Mouse (Mus musculus) limb, embryonic 10.5 days (tissue): ENCODE results near the gene Fbxw9. TPM values are rescaled to one million over a fixed set of nuclear protein-coding genes. Genes with fewer than 3 reads are reported as not detected.
A peak's percentile ranks its signal among the peaks of the same experiment; 100 is the strongest.
"Not testable (repeated sequence)": the region's sequence is repeated elsewhere in the genome, so short reads cannot be mapped to it uniquely, and the experiment has no call there.

Source experiments
- DNase-seq: peaks from one replicate; pipeline ENCODE4 v3.0.0-alpha.2; 2017; ENCODE audit warnings: low spot score
- H3K27ac ChIP-seq: fragments of 300-500 bp; sonication (generic); 2 replicates; pipeline ENCODE4 v1.5.1; 2016; ENCODE audit warnings: mild to moderate bottlenecking
- H3K27me3 ChIP-seq: fragments of 300-500 bp; sonication (generic); 2 replicates; pipeline ENCODE4 v1.6.1; 2016; ENCODE audit warnings: low read depth, mild to moderate bottlenecking; ENCODE audit not compliant: poor library complexity, severe bottlenecking
- H3K36me3 ChIP-seq: fragments of 300-500 bp; sonication (generic); 2 replicates; pipeline ENCODE4 v1.6.1; 2016; ENCODE audit warnings: mild to moderate bottlenecking, moderate library complexity
- H3K4me1 ChIP-seq: fragments of 300-500 bp; sonication (generic); 2 replicates; pipeline ENCODE4 v1.6.1; 2016
- H3K4me3 ChIP-seq: fragments of 300-500 bp; sonication (generic); 2 replicates; pipeline ENCODE4 v1.5.1; 2016; ENCODE audit warnings: mild to moderate bottlenecking, moderate library complexity
- H3K9me3 ChIP-seq: fragments of 300-500 bp; sonication (generic); replicated peaks from 2 replicates; pipeline ENCODE4 v1.6.1; 2016; ENCODE audit warnings: mild to moderate bottlenecking
- WGBS: fragments of 180-500 bp; shearing (Covaris S2); methylation state at CpG from one replicate; pipeline ENCODE4 v1.1.7; 2016; 5-methylcytosine and 5-hydroxymethylcytosine counted together
- polyA plus RNA-seq: library from polyadenylated mRNA; unstranded; fragments of >200 nt; fragmentation: Nextera tagmentation; extraction: Ambion mirVana; gene quantifications from 2 replicates; pipeline ENCODE4 v1.2.1, GENCODE M21; 2016

Gene Fbxw9
- polyA plus RNA-seq, 1 experiment from 2014 or later, result 23.1 TPM

GRCm38 (mm10) chr8:85080214-85080531, 20.3 kb downstream of the Fbxw9 start:
- no peaks in the 10 kb centered on the region for H3K9me3 ChIP-seq
- peaks cover 42% of the 10 kb centered on the region for H3K4me1 ChIP-seq
- peak overlapping the region; percentile 96 for H3K4me3 ChIP-seq
- 2% methylated on average over 25 of the region's 25 CpGs for WGBS
- peaks cover 47% of the 10 kb centered on the region for H3K36me3 ChIP-seq
- DNase-seq, result no peak
- H3K27ac ChIP-seq, result peak overlapping the region; percentile 87
- H3K27me3 ChIP-seq, result no peaks in the 10 kb centered on the region

- Histone ChIP-seq H3K36me3 (peaks cover 47% of the 10 kb centered on the region), H3K4me3 (peak within 1 kb of the TSS; percentile 96), H3K9me3 (no peaks in the 10 kb centered on the region), H3K27ac (peak within 1 kb of the TSS; percentile 87), H3K4me1 (peaks cover 42% of the 10 kb centered on the region), H3K27me3 (no peaks in the 10 kb centered on the region)
- WGBS, result under 1% methylated on average over 30 of the region's 30 CpGs
- DNase-seq, result peak; percentile 76
Measured at GRCm38 (mm10) chr8:85080532-85081215, 20.8 kb downstream of the Fbxw9 start, which contains the start of gene Wdr83os. Gene Wdr83os (plus strand): TSS chr8:85080740.

- H3K4me3 ChIP-seq, result peak within 1 kb of the TSS; percentile 96
- H3K36me3 ChIP-seq, result peaks cover 46% of the 10 kb centered on the region
- 2% methylated on average over 9 of the region's 9 CpGs for WGBS
- H3K9me3 ChIP-seq, result no peaks in the 10 kb centered on the region
- H3K27me3 ChIP-seq, result no peaks in the 10 kb centered on the region
- DNase-seq, result peak; percentile 62
- H3K27ac ChIP-seq, result peak within 1 kb of the TSS; percentile 87
- peaks cover 42% of the 10 kb centered on the region for H3K4me1 ChIP-seq
Measured at GRCm38 (mm10) chr8:85081216-85081555, 21.3 kb downstream of the Fbxw9 start, which contains the start of gene Wdr83. Gene Wdr83 (minus strand): TSS chr8:85081306.

- not testable (repeated sequence) for H3K4me3 ChIP-seq, H3K27ac ChIP-seq, H3K27me3 ChIP-seq, H3K9me3 ChIP-seq, DNase-seq
- 94% methylated on average over 4 of the region's 4 CpGs for WGBS
- peaks cover 42% of the 10 kb centered on the region for H3K4me1 ChIP-seq
- H3K36me3 ChIP-seq, result peaks cover 44% of the 10 kb centered on the region
Measured at GRCm38 (mm10) chr8:85082169-85082568, 22.3 kb downstream of the Fbxw9 start.

- peak within 1 kb of the TSS; percentile 83 for H3K27ac ChIP-seq
- 3% methylated on average over 30 of the region's 30 CpGs for WGBS
- DNase-seq, result peak; percentile 80
- H3K9me3 ChIP-seq, result no peaks in the 10 kb centered on the region
- peaks cover 42% of the 10 kb centered on the region for H3K4me1 ChIP-seq
- peak within 1 kb of the TSS; percentile 73 for H3K4me3 ChIP-seq
- H3K27me3 ChIP-seq, result no peaks in the 10 kb centered on the region
- peaks cover 46% of the 10 kb centered on the region for H3K36me3 ChIP-seq
Measured at GRCm38 (mm10) chr8:85083108-85083813, 23.4 kb downstream of the Fbxw9 start, which contains the start of gene Man2b1. Gene Man2b1 (plus strand): TSS chr8:85083270.

- no peak for DNase-seq
- Histone ChIP-seq H3K27ac (no peak overlapping the region), H3K4me1 (peaks cover 38% of the 10 kb centered on the region), H3K9me3 (no peaks in the 10 kb centered on the region), H3K4me3 (no peak overlapping the region), H3K36me3 (peaks cover 47% of the 10 kb centered on the region), H3K27me3 (no peaks in the 10 kb centered on the region)
- WGBS, result 88% methylated on average over 8 of the region's 8 CpGs
Measured at GRCm38 (mm10) chr8:85084633-85085032, 24.8 kb downstream of the Fbxw9 start.

- H3K27me3 ChIP-seq, result no peaks in the 10 kb centered on the region
- no peaks in the 10 kb centered on the region for H3K9me3 ChIP-seq
- H3K36me3 ChIP-seq, result peaks cover 53% of the 10 kb centered on the region
- WGBS, result 84% methylated on average over 3 of the region's 3 CpGs
- no peak overlapping the region for H3K27ac ChIP-seq
- no peak overlapping the region for H3K4me3 ChIP-seq
- no peak for DNase-seq
- H3K4me1 ChIP-seq, result peaks cover 28% of the 10 kb centered on the region
Measured at GRCm38 (mm10) chr8:85086238-85086637, 26.4 kb downstream of the Fbxw9 start.

GRCm38 (mm10) chr8:85088771-85089170, 28.9 kb downstream of the Fbxw9 start:
- no peak overlapping the region for H3K27ac ChIP-seq
- H3K9me3 ChIP-seq, result no peaks in the 10 kb centered on the region
- H3K27me3 ChIP-seq, result no peaks in the 10 kb centered on the region
- no peak overlapping the region for H3K4me3 ChIP-seq
- 87% methylated on average over 2 of the region's 2 CpGs for WGBS
- H3K4me1 ChIP-seq, result peaks cover 9% of the 10 kb centered on the region
- no peak for DNase-seq
- H3K36me3 ChIP-seq, result peaks cover 68% of the 10 kb centered on the region

- Histone ChIP-seq H3K27ac (no peak overlapping the region), H3K9me3 (no peaks in the 10 kb centered on the region), H3K4me3 (no peak overlapping the region), H3K27me3 (no peaks in the 10 kb centered on the region), H3K4me1 (peaks cover 3% of the 10 kb centered on the region; the same call in 1 of the 2 replicates), H3K36me3 (peaks cover 77% of the 10 kb centered on the region)
- DNase-seq, result no peak
- WGBS, result 90% methylated on average over 11 of the region's 11 CpGs
Measured at GRCm38 (mm10) chr8:85090856-85091255, 31.0 kb downstream of the Fbxw9 start.

GRCm38 (mm10) chr8:85091526-85092090, 31.8 kb downstream of the Fbxw9 start:
- H3K27me3 ChIP-seq, result no peaks in the 10 kb centered on the region
- H3K4me1 ChIP-seq, result peaks cover 3% of the 10 kb centered on the region; the same call in 1 of the 2 replicates
- H3K27ac ChIP-seq, result no peak overlapping the region
- no peaks in the 10 kb centered on the region for H3K9me3 ChIP-seq
- DNase-seq, result no peak
- 22% methylated on average over 21 of the region's 21 CpGs for whole genome bisulfite sequencing
- peaks cover 80% of the 10 kb centered on the region for H3K36me3 ChIP-seq
- H3K4me3 ChIP-seq, result no peak overlapping the region

- no peaks in the 10 kb centered on the region for H3K9me3 ChIP-seq
- H3K4me3 ChIP-seq, result no peak overlapping the region
- peaks cover 3% of the 10 kb centered on the region; the same call in 1 of the 2 replicates for H3K4me1 ChIP-seq
- no peak overlapping the region for H3K27ac ChIP-seq
- WGBS, result 93% methylated on average over 13 of the region's 13 CpGs
- peaks cover 72% of the 10 kb centered on the region for H3K36me3 ChIP-seq
- DNase-seq, result no peak
- H3K27me3 ChIP-seq, result no peaks in the 10 kb centered on the region
Measured at GRCm38 (mm10) chr8:85095051-85095450, 35.2 kb downstream of the Fbxw9 start.

GRCm38 (mm10) chr8:85095566-85095965, 35.7 kb downstream of the Fbxw9 start:
- Histone ChIP-seq H3K36me3 (peaks cover 72% of the 10 kb centered on the region), H3K27ac (no peak overlapping the region), H3K4me3 (no peak overlapping the region), H3K4me1 (peaks cover 3% of the 10 kb centered on the region; the same call in 1 of the 2 replicates), H3K27me3 (no peaks in the 10 kb centered on the region), H3K9me3 (no peaks in the 10 kb centered on the region)
- no peak for DNase-seq
- 94% methylated on average over 7 of the region's 7 CpGs for WGBS

GRCm38 (mm10) chr8:85096196-85096595, 36.3 kb downstream of the Fbxw9 start:
- Histone ChIP-seq H3K27ac (no peak overlapping the region), H3K4me3 (no peak overlapping the region), H3K9me3 (no peaks in the 10 kb centered on the region), H3K36me3 (peaks cover 67% of the 10 kb centered on the region), H3K27me3 (no peaks in the 10 kb centered on the region), H3K4me1 (peaks cover 3% of the 10 kb centered on the region; the same call in 1 of the 2 replicates)
- DNase-seq, result no peak
- WGBS, result 95% methylated on average over 16 of the region's 16 CpGs
